Mouse (Mus musculus) liver, embryonic 14.5 days (tissue): ENCODE measurements at regions not wholly inside any gene's neighbourhood (a gene's known extent, or its start where the extent isn't known, plus 50 kb on each side); places are given as distances from the start of the nearest gene placed in this dataset.

Experiments
- ATAC-seq: fragments of 200-750 bp; cut with Nextera tagmentation; 2 replicates; pipeline ENCODE4 v1.8.0; 2017; ENCODE audit warnings: moderate number of reproducible peaks, mild to moderate bottlenecking, moderate library complexity; ENCODE audit not compliant: insufficient read depth
- DNase-seq, 3 experiments: peaks; one replicate each; pipeline ENCODE4 v3.0.0-alpha.2; 2012 to 2013; ENCODE audit warnings: low read depth in 3 of 3, low spot score in 3 of 3
- H3K27ac ChIP-seq: fragments of 300-500 bp; sonication (generic); 2 replicates; pipeline ENCODE4 v1.5.1; 2014; ENCODE audit warnings: moderate library complexity, mild to moderate bottlenecking, control low read depth, inconsistent platforms
- H3K27me3 ChIP-seq: fragments of 300-500 bp; sonication (generic); 2 replicates; pipeline ENCODE4 v1.6.1; 2014; ENCODE audit warnings: mild to moderate bottlenecking, low read length, moderate library complexity; ENCODE audit not compliant: control insufficient read depth, insufficient read depth
- H3K36me3 ChIP-seq: fragments of 300-500 bp; sonication (generic); replicated peaks from 2 replicates; pipeline ENCODE4 v1.6.1; 2014; ENCODE audit warnings: low read depth; ENCODE audit not compliant: control insufficient read depth, insufficient read depth
- H3K4me1 ChIP-seq, 2 experiments: fragments of 200-500 bp in 1 of 2; fragments of 300-500 bp in 1 of 2; sonication (generic) in 1 of 2; replicated peaks; 2 replicates each; pipeline ENCODE4 v1.6.1; 2012 to 2014; ENCODE audit warnings: antibody characterized with exemption in 1 of 2, inconsistent platforms in 1 of 2, low read length in 1 of 2; ENCODE audit not compliant: control insufficient read depth in 2 of 2, insufficient read depth in 2 of 2
- H3K4me2 ChIP-seq: fragments of 300-500 bp; sonication (generic); 2 replicates; pipeline ENCODE4 v1.6.1; 2014; ENCODE audit warnings: low read depth, mild to moderate bottlenecking, control low read depth, moderate library complexity
- H3K4me3 ChIP-seq, 2 experiments: fragments of 200-500 bp in 1 of 2; fragments of 300-500 bp in 1 of 2; sonication (generic) in 1 of 2; 2 replicates each; pipeline ENCODE4 v1.5.1; 2012 to 2014; ENCODE audit warnings: low read depth in 2 of 2, low read length in 2 of 2, mild to moderate bottlenecking in 2 of 2, control low read depth in 1 of 2, inconsistent platforms in 1 of 2, moderate library complexity in 1 of 2; ENCODE audit not compliant: insufficient read depth in 1 of 2
- H3K9ac ChIP-seq: fragments of 300-500 bp; sonication (generic); replicated peaks from 2 replicates; pipeline ENCODE4 v1.6.1; 2014; ENCODE audit warnings: mild to moderate bottlenecking, control low read depth, moderate library complexity
- H3K9me3 ChIP-seq: fragments of 300-500 bp; sonication (generic); 2 replicates; pipeline ENCODE4 v1.6.1; 2016; ENCODE audit warnings: low read length, mixed read lengths; ENCODE audit not compliant: control insufficient read depth
- CTCF ChIP-seq: IDR thresholded peaks from 2 replicates; pipeline ENCODE4 v1.5.1; 2016; ENCODE audit warnings: antibody characterized with exemption, low read depth, control low read depth
- EP300 ChIP-seq: IDR thresholded peaks from 2 replicates; pipeline ENCODE4 v1.6.1; 2016; ENCODE audit warnings: antibody characterized with exemption, low read depth
- WGBS: fragments of 180-500 bp; shearing (Covaris S2); extraction: QIAGEN DNeasy Blood & Tissue Kit; methylation state at CpG from one replicate; pipeline ENCODE4 v1.1.7; 2014; ENCODE audit not compliant: insufficient replicate concordance; 5-methylcytosine and 5-hydroxymethylcytosine counted together

DNA sequence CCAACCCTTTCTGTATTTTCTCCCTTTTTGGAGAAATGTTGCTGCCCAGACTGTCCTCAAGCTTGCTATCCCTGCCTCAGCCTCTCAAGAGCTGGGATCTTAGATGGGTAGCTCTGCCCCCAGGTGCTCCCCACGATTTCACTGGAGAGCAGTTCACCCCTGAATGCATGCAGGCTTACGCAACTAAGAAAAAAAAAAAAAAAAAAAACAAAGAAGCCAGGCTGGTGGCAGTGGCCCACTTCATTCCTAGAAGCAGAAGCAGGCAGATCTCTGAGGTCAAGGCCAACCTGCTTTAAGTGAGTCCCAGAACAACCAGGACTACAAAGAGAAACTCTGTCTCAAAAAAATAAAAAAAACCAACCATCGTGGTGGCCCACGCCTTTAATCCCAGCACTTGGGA lies 51.2 kb upstream of the Fbxo11 start:
- Histone ChIP-seq H3K4me3 (no peak overlapping the region), H3K4me1 (0 out of 4 replicates have a peak, but pooled peaks cover 0 to 2% of the 10 kb centered on the region in 2 experiments), H3K9me3 (no peaks in the 10 kb centered on the region), H3K27me3 (no peaks in the 10 kb centered on the region), H3K36me3 (no peaks in the 10 kb centered on the region), H3K27ac (no peak overlapping the region), H3K4me2 (no peak overlapping the region), H3K9ac (no peak overlapping the region)
- no peak for DNase-seq
- ATAC-seq, result no peak
- TF ChIP-seq EP300 (no peak), CTCF (no peak)
- WGBS, result 50% methylated on average over 4 of the region's 4 CpGs

GRCm38 (mm10) chr17:88118714-88119113 lies 53.6 kb upstream of the Fbxo11 start:
- Histone ChIP-seq H3K36me3 (no peaks in the 10 kb centered on the region), H3K4me1 (no peaks in the 10 kb centered on the region), H3K27me3 (no peaks in the 10 kb centered on the region), H3K27ac (no peak overlapping the region), H3K9me3 (no peaks in the 10 kb centered on the region), H3K4me2 (no peak overlapping the region), H3K9ac (no peak overlapping the region), H3K4me3 (no peak overlapping the region)
- ATAC-seq, result no peak
- 19% methylated on average over 4 of the region's 4 CpGs for WGBS
- DNase-seq, result no peak
- TF ChIP-seq CTCF (no peak), EP300 (no peak)

DNA sequence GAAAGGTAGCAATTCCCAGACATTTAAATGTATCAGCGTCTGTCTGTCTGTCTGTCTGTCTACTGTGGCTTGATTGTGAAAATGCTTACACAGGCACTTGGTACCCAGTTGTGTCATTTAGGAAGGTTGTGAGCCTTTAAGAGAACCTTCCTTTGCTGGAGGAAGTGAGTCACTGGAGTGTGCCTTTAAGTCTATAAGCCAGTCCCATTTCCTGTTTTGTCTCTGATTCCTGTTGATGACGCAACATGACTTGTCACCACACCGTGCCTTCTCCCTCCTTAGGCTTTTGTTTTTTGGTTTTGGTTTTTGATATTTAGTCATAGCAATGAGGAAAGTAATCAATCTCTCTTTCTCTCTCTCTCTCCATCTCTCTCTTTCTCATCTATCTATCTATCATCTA lies 58.6 kb upstream of the Fbxo11 start:
- TF ChIP-seq EP300 (no peak), CTCF (no peak)
- Histone ChIP-seq H3K4me3 (no peak overlapping the region), H3K27ac (no peak overlapping the region), H3K27me3 (no peaks in the 10 kb centered on the region), H3K4me2 (no peak overlapping the region), H3K9me3 (no peaks in the 10 kb centered on the region), H3K36me3 (no peaks in the 10 kb centered on the region), H3K9ac (no peak overlapping the region), H3K4me1 (no peaks in the 10 kb centered on the region)
- 35% methylated on average over 3 of the region's 3 CpGs for WGBS
- no peak for DNase-seq
- no peak for ATAC-seq

GRCm38 (mm10) chr17:88127126-88127525 lies 62.0 kb upstream of the Fbxo11 start:
- Histone ChIP-seq H3K9me3 (no peaks in the 10 kb centered on the region), H3K36me3 (no peaks in the 10 kb centered on the region), H3K4me3 (no peak overlapping the region), H3K4me1 (no peaks in the 10 kb centered on the region), H3K9ac (no peak overlapping the region), H3K27ac (no peak overlapping the region), H3K27me3 (no peaks in the 10 kb centered on the region), H3K4me2 (no peak overlapping the region)
- 42% methylated on average over 2 of the region's 2 CpGs for WGBS
- ATAC-seq (no peak), DNase-seq (no peak)
- TF ChIP-seq CTCF (no peak), EP300 (no peak)

GRCm38 (mm10) chr17:88131297-88131696 lies 66.2 kb upstream of the Fbxo11 start:
- no peak overlapping the region for H3K27ac ChIP-seq
- no peaks in the 10 kb centered on the region for H3K27me3 ChIP-seq
- no peak for TF ChIP-seq EP300
- TF ChIP-seq CTCF, result no peak
- no peaks in the 10 kb centered on the region for H3K4me1 ChIP-seq
- no peak for ATAC-seq
- no peak for DNase-seq
- no peaks in the 10 kb centered on the region for H3K9me3 ChIP-seq
- H3K36me3 ChIP-seq, result no peaks in the 10 kb centered on the region
- H3K9ac ChIP-seq, result no peak overlapping the region
- 44% methylated on average over 4 of the region's 4 CpGs for WGBS
- H3K4me2 ChIP-seq, result no peak overlapping the region
- H3K4me3 ChIP-seq, result no peak overlapping the region
